Mouse (Mus musculus): ENCODE results near the gene Gart. TPM values are rescaled to one million over a fixed set of nuclear protein-coding genes. Genes with fewer than 3 reads are reported as not detected.

Gene Gart
- polyA plus RNA-seq, 1 experiment: 39.4 TPM

DNA sequence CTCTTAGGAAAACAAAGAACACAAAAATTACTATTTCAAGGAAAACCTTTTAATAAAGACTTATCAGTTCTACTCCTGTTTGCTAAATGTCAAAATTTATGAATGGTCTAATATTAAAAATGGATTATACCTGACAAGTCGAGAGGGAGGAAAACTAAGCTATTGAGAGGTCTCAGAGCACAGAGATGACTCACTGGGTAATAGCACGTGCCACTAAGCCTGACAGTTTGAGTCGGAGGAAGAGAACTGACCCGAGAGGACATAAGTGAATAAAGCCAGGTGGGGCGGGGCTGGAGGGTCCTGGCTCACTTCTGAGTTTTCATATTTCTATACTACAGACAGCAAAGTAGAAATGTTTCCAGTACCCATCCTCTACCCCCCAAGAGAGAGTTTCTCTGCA, 39.6 kb upstream of the Gart start:
- Histone ChIP-seq H3K4me1 (ENCODE audit: control insufficient read depth, insufficient read depth, low read length) (0 out of 2 replicates have a peak, but pooled peaks cover 4% of the 10 kb centered on the region), H3K27ac (ENCODE audit: insufficient read depth, low read depth, low read length) (no peak overlapping the region), H3K36me3 (ENCODE audit: control insufficient read depth, insufficient read depth, low read length) (0 out of 2 replicates have a peak, but pooled peaks cover 1% of the 10 kb centered on the region), H3K4me3 (ENCODE audit: insufficient read depth, low read depth, low read length) (no peak overlapping the region), H3K27me3 (replicated peaks; ENCODE audit: control insufficient read depth, insufficient read depth, low read length) (no peaks in the 10 kb centered on the region)
- no peak for DNase-seq
- WGBS: 88% methylated on average over 5 of the region's 5 CpGs
- TF ChIP-seq CTCF (conservative IDR thresholded peaks at IDR 0.05; ENCODE audit: insufficient read depth, insufficient read length, low read depth, low read length): no peak
- no peak for TF ChIP-seq POLR2A (IDR thresholded peaks at IDR 0.05; ENCODE audit: low read depth, low read length)

GRCm38 (mm10) chr16:91685526-91685925, 38.8 kb upstream of the Gart start:
- Histone ChIP-seq H3K4me1 (ENCODE audit: control insufficient read depth, insufficient read depth, low read length) (0 out of 2 replicates have a peak, but pooled peaks cover 4% of the 10 kb centered on the region), H3K4me3 (ENCODE audit: insufficient read depth, low read depth, low read length) (no peak overlapping the region), H3K27ac (ENCODE audit: insufficient read depth, low read depth, low read length) (no peak overlapping the region), H3K36me3 (ENCODE audit: control insufficient read depth, insufficient read depth, low read length) (0 out of 2 replicates have a peak, but pooled peaks cover 1% of the 10 kb centered on the region), H3K27me3 (replicated peaks; ENCODE audit: control insufficient read depth, insufficient read depth, low read length) (no peaks in the 10 kb centered on the region)
- no peak for DNase-seq
- WGBS: 78% methylated on average over 5 of the region's 5 CpGs
- TF ChIP-seq POLR2A (IDR thresholded peaks at IDR 0.05; ENCODE audit: low read depth, low read length) (no peak), CTCF (conservative IDR thresholded peaks at IDR 0.05; ENCODE audit: insufficient read depth, insufficient read length, low read depth, low read length) (no peak)

GRCm38 (mm10) chr16:91680656-91681055, 33.9 kb upstream of the Gart start:
- TF ChIP-seq POLR2A (IDR thresholded peaks at IDR 0.05; ENCODE audit: low read depth, low read length) (no peak), CTCF (conservative IDR thresholded peaks at IDR 0.05; ENCODE audit: insufficient read depth, insufficient read length, low read depth, low read length) (no peak)
- no peaks in the 10 kb centered on the region for H3K27me3 ChIP-seq (replicated peaks; ENCODE audit: control insufficient read depth, insufficient read depth, low read length)
- DNase-seq: no peak
- H3K4me3 ChIP-seq (ENCODE audit: insufficient read depth, low read depth, low read length): no peak overlapping the region
- H3K4me1 ChIP-seq (ENCODE audit: control insufficient read depth, insufficient read depth, low read length): no peaks in the 10 kb centered on the region
- WGBS: 69% methylated on average over 5 of the region's 5 CpGs
- peaks cover 16% of the 10 kb centered on the region for H3K36me3 ChIP-seq (ENCODE audit: control insufficient read depth, insufficient read depth, low read length)
- H3K27ac ChIP-seq (ENCODE audit: insufficient read depth, low read depth, low read length): no peak overlapping the region

DNA sequence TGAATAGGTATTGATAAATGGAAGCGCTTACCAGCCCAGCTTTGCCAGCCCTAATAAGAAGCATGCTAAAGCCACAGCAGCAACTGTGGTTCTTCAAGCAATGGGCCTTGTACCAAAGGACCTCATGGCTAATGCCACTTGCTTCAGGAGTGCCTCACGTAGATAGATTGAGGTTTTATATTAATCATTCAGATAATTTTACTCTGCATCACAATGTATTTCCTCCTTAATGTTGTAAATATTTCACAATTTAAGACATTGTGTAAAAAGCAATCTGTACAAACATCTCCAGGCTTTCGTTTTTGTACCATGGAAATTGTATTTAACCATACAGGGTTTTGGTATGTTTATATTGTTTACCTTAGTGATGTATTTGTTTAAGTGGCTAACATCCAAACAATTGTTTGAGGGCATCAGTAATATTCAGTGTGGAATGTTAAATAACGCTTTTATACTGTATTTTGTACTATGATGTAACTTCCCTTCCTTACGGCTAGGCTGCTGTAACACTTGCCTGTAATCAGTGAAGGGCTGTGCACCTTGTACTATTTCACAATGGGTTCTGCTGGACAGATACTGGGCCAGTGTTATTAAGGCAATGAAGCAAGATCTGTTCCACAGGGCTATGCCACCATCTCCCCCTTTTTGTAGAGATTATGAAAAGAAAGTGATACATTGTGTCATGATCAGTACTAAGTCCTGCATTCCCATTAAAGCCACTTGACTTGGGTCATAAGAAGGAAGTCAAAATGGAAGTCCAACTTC, 31.6 kb upstream of the Gart start:
- no peak overlapping the region for H3K27ac ChIP-seq (ENCODE audit: insufficient read depth, low read depth, low read length)
- H3K27me3 ChIP-seq (replicated peaks; ENCODE audit: control insufficient read depth, insufficient read depth, low read length): no peaks in the 10 kb centered on the region
- no peak overlapping the region for H3K4me3 ChIP-seq (ENCODE audit: insufficient read depth, low read depth, low read length)
- no peak for TF ChIP-seq POLR2A (IDR thresholded peaks at IDR 0.05; ENCODE audit: low read depth, low read length)
- TF ChIP-seq CTCF (conservative IDR thresholded peaks at IDR 0.05; ENCODE audit: insufficient read depth, insufficient read length, low read depth, low read length): no peak
- WGBS: 80% methylated on average over 5 of the region's 5 CpGs
- H3K4me1 ChIP-seq (ENCODE audit: control insufficient read depth, insufficient read depth, low read length): no peaks in the 10 kb centered on the region
- DNase-seq: no peak
- H3K36me3 ChIP-seq (ENCODE audit: control insufficient read depth, insufficient read depth, low read length): peaks cover 19% of the 10 kb centered on the region

DNA sequence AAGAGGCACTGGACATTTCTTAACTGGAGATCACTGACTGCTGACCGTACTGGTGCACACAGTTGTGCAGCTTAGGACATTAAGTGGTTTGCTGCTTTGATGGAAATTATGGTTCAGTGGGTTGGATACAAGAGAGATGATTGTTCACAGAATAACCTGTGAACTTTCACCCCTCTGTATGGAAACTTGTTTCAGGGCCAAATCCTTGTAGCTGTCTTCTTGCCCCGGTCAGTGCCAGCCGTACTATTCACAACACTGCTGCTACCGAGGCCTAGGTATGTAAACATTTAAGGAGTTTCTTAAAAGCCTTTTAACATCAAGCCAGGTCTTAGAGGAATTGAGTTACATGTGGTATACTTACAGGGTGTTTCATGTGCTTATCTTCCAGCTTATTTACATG, 27.7 kb upstream of the Gart start:
- no peak for TF ChIP-seq CTCF (conservative IDR thresholded peaks at IDR 0.05; ENCODE audit: insufficient read depth, insufficient read length, low read depth, low read length)
- no peak for TF ChIP-seq POLR2A (IDR thresholded peaks at IDR 0.05; ENCODE audit: low read depth, low read length)
- 43% methylated on average over 4 of the region's 4 CpGs for WGBS
- no peaks in the 10 kb centered on the region for H3K4me1 ChIP-seq (ENCODE audit: control insufficient read depth, insufficient read depth, low read length)
- H3K36me3 ChIP-seq (ENCODE audit: control insufficient read depth, insufficient read depth, low read length): peaks cover 31% of the 10 kb centered on the region
- H3K4me3 ChIP-seq (ENCODE audit: insufficient read depth, low read depth, low read length): no peak overlapping the region
- no peak overlapping the region for H3K27ac ChIP-seq (ENCODE audit: insufficient read depth, low read depth, low read length)
- no peaks in the 10 kb centered on the region for H3K27me3 ChIP-seq (replicated peaks; ENCODE audit: control insufficient read depth, insufficient read depth, low read length)
- peak; percentile 55 for DNase-seq

DNA sequence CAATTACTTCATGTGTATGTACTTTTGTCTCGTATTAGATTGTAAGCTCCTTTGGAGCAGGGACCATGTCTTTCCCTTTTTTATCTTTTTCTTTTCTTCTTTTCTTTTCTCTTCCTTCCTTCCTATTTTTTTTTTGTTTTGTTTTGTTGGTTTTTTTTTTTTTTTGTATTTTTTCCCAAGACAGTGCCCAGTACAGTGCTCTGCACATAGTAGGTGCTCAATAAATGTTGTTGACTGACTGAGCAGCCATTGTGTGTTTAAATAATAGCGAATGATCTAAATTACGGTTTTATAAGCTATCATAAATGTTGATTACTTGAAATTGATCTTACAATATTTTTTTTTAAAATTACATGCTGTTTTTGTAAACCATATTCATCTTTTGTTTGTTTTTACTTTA, 17.0 kb upstream of the Gart start:
- H3K36me3 ChIP-seq (ENCODE audit: control insufficient read depth, insufficient read depth, low read length): peaks cover 30% of the 10 kb centered on the region
- WGBS: 92% methylated on average over 3 of the region's 3 CpGs
- no peaks in the 10 kb centered on the region for H3K4me1 ChIP-seq (ENCODE audit: control insufficient read depth, insufficient read depth, low read length)
- H3K27ac ChIP-seq (ENCODE audit: insufficient read depth, low read depth, low read length): no peak overlapping the region
- H3K27me3 ChIP-seq (replicated peaks; ENCODE audit: control insufficient read depth, insufficient read depth, low read length): no peaks in the 10 kb centered on the region
- no peak for DNase-seq
- H3K4me3 ChIP-seq (ENCODE audit: insufficient read depth, low read depth, low read length): no peak overlapping the region
- TF ChIP-seq CTCF (conservative IDR thresholded peaks at IDR 0.05; ENCODE audit: insufficient read depth, insufficient read length, low read depth, low read length): no peak

DNA sequence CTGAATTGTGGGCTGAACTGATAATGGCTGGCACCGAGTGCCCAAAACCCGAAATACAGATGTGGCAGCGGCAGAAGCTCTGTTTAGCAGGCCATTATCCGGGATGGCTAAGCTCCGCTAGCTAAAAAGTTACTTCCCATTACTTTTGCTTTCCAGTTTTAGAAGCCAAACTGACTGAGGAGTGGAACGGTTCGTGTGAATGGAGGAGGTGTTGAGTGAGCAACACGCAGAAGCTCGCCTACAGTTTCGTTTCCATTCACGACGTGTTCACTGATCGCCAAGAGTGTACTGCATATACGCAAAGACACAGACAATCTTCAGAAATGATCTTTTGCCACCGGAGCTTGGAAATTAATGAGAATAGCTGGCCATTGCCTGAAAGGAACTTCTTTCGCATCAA, 15.6 kb upstream of the Gart start:
- no peaks in the 10 kb centered on the region for H3K27me3 ChIP-seq (replicated peaks; ENCODE audit: control insufficient read depth, insufficient read depth, low read length)
- H3K4me3 ChIP-seq (ENCODE audit: insufficient read depth, low read depth, low read length): no peak overlapping the region
- 91% methylated on average over 16 of the region's 16 CpGs for WGBS
- DNase-seq: no peak
- H3K36me3 ChIP-seq (ENCODE audit: control insufficient read depth, insufficient read depth, low read length): peaks cover 37% of the 10 kb centered on the region
- no peak overlapping the region for H3K27ac ChIP-seq (ENCODE audit: insufficient read depth, low read depth, low read length)
- TF ChIP-seq POLR2A (IDR thresholded peaks at IDR 0.05; ENCODE audit: low read depth, low read length) (no peak), CTCF (conservative IDR thresholded peaks at IDR 0.05; ENCODE audit: insufficient read depth, insufficient read length, low read depth, low read length) (no peak)
- no peaks in the 10 kb centered on the region for H3K4me1 ChIP-seq (ENCODE audit: control insufficient read depth, insufficient read depth, low read length)

Measured in kidney, adult 2 months (tissue).